In genomic region chr2:61807151-61807550, GRCm38 (mm10) we compare ENCODE assay signal across 8 mouse cellular contexts. TPM values are rescaled to one million over a fixed set of nuclear protein-coding genes. Genes with fewer than 3 reads are reported as not detected.
A peak's percentile ranks its signal among the peaks of the same experiment; 100 is the strongest.
DNase-seq lines count a peak whose midpoint lies in the region; ATAC-seq lines count a peak whose summit lies in the region.

No protein-coding gene starts in this region.

- peak overlapping the region; percentile 24 for H3K4me3 ChIP-seq in lung, embryonic 16.5 days (ENCODE audit: low read length)
- peak overlapping the region; percentile 38 for H3K4me3 ChIP-seq in forebrain, embryonic 10.5 days
- H3K4me3 ChIP-seq in neural tube, embryonic 13.5 days: no peak overlapping the region

- H3K27me3 ChIP-seq in lung, embryonic 16.5 days (ENCODE audit: control insufficient read depth, insufficient read depth, low read depth, low read length): peaks cover 63% of the 10 kb centered on the region
- peaks cover 100% of the 10 kb centered on the region for H3K27me3 ChIP-seq in forebrain, embryonic 10.5 days (ENCODE audit: poor library complexity, severe bottlenecking)
- H3K27me3 ChIP-seq in neural tube, embryonic 13.5 days: peaks cover 96% of the 10 kb centered on the region

- H3K4me2 ChIP-seq in lung, embryonic 16.5 days (ENCODE audit: low read depth, low read length): peak overlapping the region; percentile 12; the same call in 1 of the 2 replicates
- H3K4me2 ChIP-seq in neural tube, embryonic 13.5 days: no peak overlapping the region

- peak; percentile 23 for DNase-seq in cerebellum, adult 11-12 months
- DNase-seq in cerebellum, adult 11 months: no peak
- no peak for DNase-seq in lung, postnatal 25 days (ENCODE audit: low spot score)
- DNase-seq in forebrain, embryonic 10.5 days (ENCODE audit: extremely low spot score, low spot score): peak; percentile 66
- peak; percentile 24 to 45 for DNase-seq in layer of hippocampus, postnatal 25 days (ENCODE audit: extremely low spot score in 1 of 2, low spot score in 1 of 2)
- DNase-seq in gastrocnemius, postnatal 25 days: no peak

- WGBS in lung, embryonic 16.5 days: 1% methylated on average over 22 of the region's 22 CpGs
- 0% methylated on average over 22 of the region's 22 CpGs for WGBS in forebrain, embryonic 10.5 days
- under 1% methylated on average over 22 of the region's 22 CpGs for whole genome bisulfite sequencing in neural tube, embryonic 13.5 days

- no peak overlapping the region for H3K27ac ChIP-seq in lung, embryonic 16.5 days (ENCODE audit: low read length)
- H3K27ac ChIP-seq in forebrain, embryonic 10.5 days: peak overlapping the region; percentile 65; the same call in 1 of the 2 replicates
- H3K27ac ChIP-seq in neural tube, embryonic 13.5 days (replicated peaks): no peak overlapping the region

- H3K9ac ChIP-seq in lung, embryonic 16.5 days (ENCODE audit: low read length): no peak overlapping the region
- no peak overlapping the region for H3K9ac ChIP-seq in neural tube, embryonic 13.5 days

- H3K36me3 ChIP-seq in lung, embryonic 16.5 days (ENCODE audit: control insufficient read depth, insufficient read depth, low read length): no peaks in the 10 kb centered on the region
- H3K36me3 ChIP-seq in forebrain, embryonic 10.5 days (replicated peaks): no peaks in the 10 kb centered on the region
- H3K36me3 ChIP-seq in neural tube, embryonic 13.5 days: no peaks in the 10 kb centered on the region

- H3K9me3 ChIP-seq in lung, embryonic 16.5 days (ENCODE audit: control insufficient read depth, low read length): no peaks in the 10 kb centered on the region
- H3K9me3 ChIP-seq in forebrain, embryonic 10.5 days: no peaks in the 10 kb centered on the region
- H3K9me3 ChIP-seq in neural tube, embryonic 13.5 days: no peaks in the 10 kb centered on the region

- peaks cover 22% of the 10 kb centered on the region for H3K4me1 ChIP-seq in lung, embryonic 16.5 days (replicated peaks; ENCODE audit: control insufficient read depth, insufficient read depth, low read length)
- peaks cover 50% of the 10 kb centered on the region for H3K4me1 ChIP-seq in forebrain, embryonic 10.5 days
- H3K4me1 ChIP-seq in neural tube, embryonic 13.5 days (replicated peaks): peaks cover 41% of the 10 kb centered on the region

- 0 out of 2 replicates have a peak, but pooled peaks have one; percentile 12 for ATAC-seq in lung, embryonic 16.5 days (ENCODE audit: low read depth)
- peak; percentile 23 for ATAC-seq in neural tube, embryonic 13.5 days (ENCODE audit: low read depth)

RNA-seq across cellular contexts. Expression of gene Tbr1, which starts 4.4 kb away (rescaled TPM):
- polyA plus RNA-seq in lung, embryonic 16.5 days (2015; fragmentation: Nextera tagmentation; extraction: Ambion mirVana): 0.04 TPM in 1 of 2 replicates, not detected in the other
- 2.4 and 5.0 TPM in 2 replicates for polyA plus RNA-seq in forebrain, embryonic 10.5 days (2016; fragmentation: Nextera tagmentation; extraction: Ambion mirVana)
- total RNA-seq in layer of hippocampus, postnatal 25 days (2021): 10 to 100 TPM; 37.0 to 41.4 TPM
- polyA plus RNA-seq in neural tube, embryonic 13.5 days (2015; fragmentation: Nextera tagmentation; extraction: Ambion mirVana): 0.07 and 0.33 TPM in 2 replicates
- not detected for total RNA-seq in gastrocnemius, postnatal 25 days (2021)

Comparison
In these comparisons a context has a peak if more than half of its experiments do, and no peak if none do; other contexts are left out.
1. DNase-seq: peak in cerebellum, adult 11-12 months (single experiment), forebrain, embryonic 10.5 days (single experiment) and layer of hippocampus, postnatal 25 days (2 of 2); none in cerebellum, adult 11 months (single experiment), lung, postnatal 25 days (single experiment) and gastrocnemius, postnatal 25 days (single experiment).